Mouse (Mus musculus) hindbrain, embryonic 11.5 days (tissue): Measurements from ENCODE around the gene Dnm1. TPM values are rescaled to one million over a fixed set of nuclear protein-coding genes. Genes with fewer than 3 reads are reported as not detected.

Experiments used
- ATAC-seq: fragments of 200-750 bp; cut with Nextera tagmentation; 2 replicates; pipeline ENCODE4 v1.8.0; 2017; ENCODE audit warnings: mild to moderate bottlenecking, moderate TSS enrichment, moderate library complexity; ENCODE audit not compliant: low FRiP score
- DNase-seq: peaks from one replicate; pipeline ENCODE4 v3.0.0-alpha.2; 2015; ENCODE audit warnings: low spot score
- H3K27ac ChIP-seq: fragments of 300-500 bp; sonication (generic); 2 replicates; pipeline ENCODE4 v1.5.1; 2014; ENCODE audit warnings: mild to moderate bottlenecking, low read depth, low read length
- H3K27me3 ChIP-seq: fragments of 300-500 bp; sonication (generic); 2 replicates; pipeline ENCODE4 v1.6.1; 2014; ENCODE audit warnings: mild to moderate bottlenecking, low read length, moderate library complexity, mixed read lengths; ENCODE audit not compliant: control insufficient read depth, insufficient read depth
- H3K36me3 ChIP-seq: fragments of 300-500 bp; sonication (generic); 2 replicates; pipeline ENCODE4 v1.6.1; 2014; ENCODE audit warnings: mild to moderate bottlenecking, low read length, moderate library complexity, mixed read lengths; ENCODE audit not compliant: control insufficient read depth, insufficient read depth
- H3K4me1 ChIP-seq: fragments of 300-500 bp; sonication (generic); replicated peaks from 2 replicates; pipeline ENCODE4 v1.6.1; 2014; ENCODE audit warnings: low read length, mixed read lengths; ENCODE audit not compliant: control insufficient read depth, insufficient read depth
- H3K4me2 ChIP-seq: fragments of 300-500 bp; sonication (generic); replicated peaks from 2 replicates; pipeline ENCODE4 v1.6.1; 2014; ENCODE audit warnings: mild to moderate bottlenecking, low read depth, low read length
- H3K4me3 ChIP-seq: fragments of 300-500 bp; sonication (generic); 2 replicates; pipeline ENCODE4 v1.5.1; 2014; ENCODE audit warnings: low read depth, low read length
- H3K9ac ChIP-seq: fragments of 300-500 bp; sonication (generic); 2 replicates; pipeline ENCODE4 v1.6.1; 2014; ENCODE audit warnings: low read depth, low read length
- H3K9me3 ChIP-seq: fragments of 300-500 bp; sonication (generic); 2 replicates; pipeline ENCODE4 v1.6.1; 2016; ENCODE audit warnings: low read length; ENCODE audit not compliant: control insufficient read depth
- WGBS: fragments of 180-500 bp; shearing (Covaris S2); extraction: QIAGEN DNeasy Blood & Tissue Kit; methylation state at CpG from one replicate; pipeline ENCODE4 v1.1.7; 2014; 5-methylcytosine and 5-hydroxymethylcytosine counted together
- polyA plus RNA-seq: library from polyadenylated mRNA; unstranded; fragments of >200 nt; fragmentation: Nextera tagmentation; extraction: Ambion mirVana; gene quantifications from 2 replicates; pipeline ENCODE4 v1.2.1, GENCODE M21; 2014

The Dnm1 gene
- polyA plus RNA-seq, 1 experiment from 2014 or later, result 22.6 TPM

DNA sequence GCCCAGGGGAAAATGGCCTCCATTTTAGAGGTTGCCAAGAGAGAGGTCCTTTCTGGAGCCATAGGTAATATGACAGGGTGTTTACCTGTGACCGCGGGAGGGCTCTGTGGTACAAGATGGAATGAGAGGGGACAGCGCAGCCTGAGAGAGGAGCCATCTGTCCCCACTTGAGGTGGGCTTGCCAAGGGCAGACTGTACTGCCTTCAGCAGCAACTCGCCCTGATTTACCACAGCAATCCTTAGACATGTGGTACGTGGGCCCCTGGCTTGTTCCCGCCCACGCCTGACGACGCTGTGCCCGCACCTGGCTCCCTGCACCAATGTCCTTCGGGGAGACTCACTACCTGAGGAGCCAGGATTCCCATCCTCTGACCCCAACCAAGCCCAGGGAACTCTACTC is 4.8 kb downstream of the Dnm1 start:
- no peak overlapping the region for H3K27ac ChIP-seq
- no peaks in the 10 kb centered on the region for H3K36me3 ChIP-seq
- H3K9ac ChIP-seq, result no peak overlapping the region
- DNase-seq (no peak), ATAC-seq (no peak)
- WGBS, result 86% methylated on average over 11 of the region's 11 CpGs
- H3K4me3 ChIP-seq, result no peak overlapping the region
- peaks cover 6% of the 10 kb centered on the region; the same call in 1 of the 2 replicates for H3K4me1 ChIP-seq
- H3K27me3 ChIP-seq, result no peaks in the 10 kb centered on the region; the same call in 1 of the 2 replicates
- H3K4me2 ChIP-seq, result no peak overlapping the region
- H3K9me3 ChIP-seq, result no peaks in the 10 kb centered on the region

DNA sequence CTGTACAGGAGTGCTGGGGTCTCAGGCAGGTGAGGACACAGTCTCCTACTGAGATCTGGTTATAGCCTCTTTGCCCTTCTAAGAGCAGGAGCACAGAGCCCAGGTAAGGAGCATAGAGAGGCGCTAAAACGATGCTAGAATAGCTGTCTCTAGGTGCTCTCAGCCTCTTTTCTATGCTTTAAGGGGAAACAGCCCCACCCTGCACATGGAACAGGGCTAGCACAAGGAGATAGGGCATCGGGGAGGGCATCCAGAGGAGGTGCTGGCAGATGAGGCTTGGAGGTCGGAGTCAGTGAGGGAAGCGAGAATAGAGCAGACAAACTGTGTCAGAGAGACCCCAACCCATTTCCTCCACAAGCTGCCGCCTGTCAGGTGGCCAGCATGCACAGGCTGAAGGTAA is 6.1 kb downstream of the Dnm1 start:
- no peaks in the 10 kb centered on the region for H3K36me3 ChIP-seq
- no peaks in the 10 kb centered on the region; the same call in 1 of the 2 replicates for H3K27me3 ChIP-seq
- ATAC-seq (no peak), DNase-seq (no peak)
- peaks cover 8% of the 10 kb centered on the region; the same call in 1 of the 2 replicates for H3K4me1 ChIP-seq
- no peak overlapping the region for H3K27ac ChIP-seq
- H3K9ac ChIP-seq, result no peak overlapping the region
- no peak overlapping the region for H3K4me2 ChIP-seq
- WGBS, result 77% methylated on average over 6 of the region's 6 CpGs
- no peaks in the 10 kb centered on the region for H3K9me3 ChIP-seq
- no peak overlapping the region for H3K4me3 ChIP-seq

- no peak overlapping the region for H3K4me2 ChIP-seq
- 63% methylated on average over 14 of the region's 14 CpGs for WGBS
- no peak overlapping the region for H3K27ac ChIP-seq
- no peak overlapping the region for H3K9ac ChIP-seq
- H3K36me3 ChIP-seq, result no peaks in the 10 kb centered on the region
- DNase-seq (no peak), ATAC-seq (no peak)
- no peak overlapping the region for H3K4me3 ChIP-seq
- H3K4me1 ChIP-seq, result 0 out of 2 replicates have a peak, but pooled peaks cover 4% of the 10 kb centered on the region
- H3K9me3 ChIP-seq, result no peaks in the 10 kb centered on the region
- no peaks in the 10 kb centered on the region for H3K27me3 ChIP-seq
Observed at GRCm38 (mm10) chr2:32344598-32345321, 8.4 kb downstream of the Dnm1 start.

GRCm38 (mm10) chr2:32344056-32344455 is 9.1 kb downstream of the Dnm1 start:
- H3K9ac ChIP-seq, result no peak overlapping the region

GRCm38 (mm10) chr2:32343351-32343671 is 9.8 kb downstream of the Dnm1 start:
- Histone ChIP-seq H3K9me3 (no peaks in the 10 kb centered on the region), H3K27me3 (no peaks in the 10 kb centered on the region), H3K4me1 (0 out of 2 replicates have a peak, but pooled peaks cover 4% of the 10 kb centered on the region), H3K4me3 (no peak overlapping the region), H3K36me3 (no peaks in the 10 kb centered on the region), H3K9ac (no peak overlapping the region), H3K27ac (no peak overlapping the region), H3K4me2 (no peak overlapping the region)
- ATAC-seq (no peak), DNase-seq (no peak)
- WGBS, result 91% methylated on average over 2 of the region's 2 CpGs

More at GRCm38 (mm10) chr2:32344056-32344455, 9.1 kb downstream of the Dnm1 start:
- Histone ChIP-seq H3K27me3 (no peaks in the 10 kb centered on the region), H3K4me1 (0 out of 2 replicates have a peak, but pooled peaks cover 4% of the 10 kb centered on the region), H3K4me2 (no peak overlapping the region), H3K4me3 (no peak overlapping the region), H3K27ac (no peak overlapping the region), H3K9me3 (no peaks in the 10 kb centered on the region), H3K36me3 (no peaks in the 10 kb centered on the region)
- ATAC-seq (no peak), DNase-seq (no peak)
- WGBS, result 81% methylated on average over 9 of the region's 10 CpGs

GRCm38 (mm10) chr2:32342539-32343350 is 10.4 kb downstream of the Dnm1 start:
- WGBS, result 77% methylated on average over 6 of the region's 6 CpGs
- ATAC-seq (no peak), DNase-seq (no peak)
- H3K36me3 ChIP-seq, result no peaks in the 10 kb centered on the region
- 0 out of 2 replicates have a peak, but pooled peaks cover 4% of the 10 kb centered on the region for H3K4me1 ChIP-seq
- H3K4me3 ChIP-seq, result no peak overlapping the region
- no peak overlapping the region for H3K27ac ChIP-seq
- H3K9me3 ChIP-seq, result no peaks in the 10 kb centered on the region
- no peak overlapping the region for H3K9ac ChIP-seq
- no peaks in the 10 kb centered on the region for H3K27me3 ChIP-seq
- H3K4me2 ChIP-seq, result no peak overlapping the region

GRCm38 (mm10) chr2:32342039-32342438 is 11.1 kb downstream of the Dnm1 start:
- Histone ChIP-seq H3K4me3 (no peak overlapping the region), H3K4me2 (no peak overlapping the region), H3K9me3 (no peaks in the 10 kb centered on the region), H3K27me3 (no peaks in the 10 kb centered on the region; the same call in 1 of the 2 replicates), H3K27ac (no peak overlapping the region), H3K4me1 (0 out of 2 replicates have a peak, but pooled peaks cover 4% of the 10 kb centered on the region), H3K36me3 (no peaks in the 10 kb centered on the region), H3K9ac (no peak overlapping the region)
- WGBS, result 88% methylated on average over 4 of the region's 4 CpGs
- ATAC-seq (no peak), DNase-seq (no peak)

- Histone ChIP-seq H3K27me3 (no peaks in the 10 kb centered on the region; the same call in 1 of the 2 replicates), H3K9ac (no peak overlapping the region), H3K4me1 (0 out of 2 replicates have a peak, but pooled peaks cover 4% of the 10 kb centered on the region), H3K9me3 (no peaks in the 10 kb centered on the region), H3K4me3 (no peak overlapping the region), H3K4me2 (no peak overlapping the region), H3K36me3 (no peaks in the 10 kb centered on the region), H3K27ac (no peak overlapping the region)
- 92% methylated on average over 4 of the region's 4 CpGs for WGBS
- no peak for ATAC-seq
- no peak for DNase-seq
Observed at GRCm38 (mm10) chr2:32341634-32341939, 11.6 kb downstream of the Dnm1 start.
